Mouse (Mus musculus): ENCODE measurements around the gene Ofcc1.

Ofcc1 gene

GRCm38 (mm10) chr13:40361288-40361687 lies at the start of gene Ofcc1:
Gene Ofcc1 (minus strand): TSS chr13:40361450.
- DNase-seq: no peak

- no peak for DNase-seq
Observed at GRCm38 (mm10) chr13:40390120-40390519, 28.9 kb upstream of the Ofcc1 start.

GRCm38 (mm10) chr13:40387446-40387845 lies 26.2 kb upstream of the Ofcc1 start:
- DNase-seq: no peak

- DNase-seq: no peak
Observed at GRCm38 (mm10) chr13:40384962-40385361, 23.7 kb upstream of the Ofcc1 start.

- no peak for DNase-seq
Observed at GRCm38 (mm10) chr13:40376773-40377172, 15.5 kb upstream of the Ofcc1 start.

- no peak for DNase-seq
Observed at GRCm38 (mm10) chr13:40366762-40367161, 5.5 kb upstream of the Ofcc1 start.

GRCm38 (mm10) chr13:40364855-40365254 lies 3.6 kb upstream of the Ofcc1 start:
- no peak for DNase-seq

GRCm38 (mm10) chr13:40360692-40361091 lies 558 bp downstream of the Ofcc1 start:
- DNase-seq: no peak

GRCm38 (mm10) chr13:40347045-40347444 lies 14.2 kb downstream of the Ofcc1 start:
- no peak for DNase-seq

- no peak for DNase-seq
Observed at GRCm38 (mm10) chr13:40323301-40323700, 37.9 kb downstream of the Ofcc1 start.

- DNase-seq: no peak
Observed at GRCm38 (mm10) chr13:40320814-40321525, 40.3 kb downstream of the Ofcc1 start.

GRCm38 (mm10) chr13:40317731-40318130 lies 43.5 kb downstream of the Ofcc1 start:
- no peak for DNase-seq

- DNase-seq: no peak
Observed at GRCm38 (mm10) chr13:40315158-40315792, 46.0 kb downstream of the Ofcc1 start.

GRCm38 (mm10) chr13:40292891-40293290 lies 68.4 kb downstream of the Ofcc1 start:
- no peak for DNase-seq

- no peak for DNase-seq
Observed at GRCm38 (mm10) chr13:40290846-40291245, 70.4 kb downstream of the Ofcc1 start.

- no peak for DNase-seq
Observed at GRCm38 (mm10) chr13:40288650-40289049, 72.6 kb downstream of the Ofcc1 start.

GRCm38 (mm10) chr13:40287266-40288002 lies 73.8 kb downstream of the Ofcc1 start:
- DNase-seq: no peak

- DNase-seq: no peak
Observed at GRCm38 (mm10) chr13:40285234-40285791, 75.9 kb downstream of the Ofcc1 start.

- DNase-seq: no peak
Observed at GRCm38 (mm10) chr13:40280616-40281015, 80.6 kb downstream of the Ofcc1 start.

GRCm38 (mm10) chr13:40267546-40267945 lies 93.7 kb downstream of the Ofcc1 start:
- no peak for DNase-seq

- DNase-seq: no peak
Observed at GRCm38 (mm10) chr13:40263087-40263807, 98.0 kb downstream of the Ofcc1 start.

- no peak for DNase-seq
Observed at GRCm38 (mm10) chr13:40258757-40259156, 102.5 kb downstream of the Ofcc1 start.

- DNase-seq: no peak
Observed at GRCm38 (mm10) chr13:40243821-40244220, 117.4 kb downstream of the Ofcc1 start.

All from right cerebral cortex, postnatal 25 days (tissue).